Mouse (Mus musculus) C2C12 (cell line): Measurements from ENCODE around the gene Sstr3. TPM values are rescaled to one million over a fixed set of nuclear protein-coding genes. Genes with fewer than 3 reads are reported as not detected.

Source experiments
- H3K27me3 ChIP-seq: one replicate; pipeline ENCODE4 v1.6.1; 2011; ENCODE audit not compliant: control insufficient read depth, insufficient read depth, insufficient read length
- H3K36me3 ChIP-seq: one replicate; pipeline ENCODE4 v1.6.1; 2011; ENCODE audit not compliant: control insufficient read depth, insufficient read depth
- H3K4me3 ChIP-seq: one replicate; pipeline ENCODE4 v1.5.1; 2011; ENCODE audit warnings: mild to moderate bottlenecking, control low read depth; ENCODE audit not compliant: poor library complexity, insufficient read depth, severe bottlenecking
- H3K79me2 ChIP-seq: one replicate; pipeline ENCODE4 v1.6.1; 2011; ENCODE audit not compliant: control insufficient read depth, insufficient read depth
- H3K79me3 ChIP-seq: one replicate; pipeline ENCODE4 v1.6.1; 2011; ENCODE audit warnings: low read depth, control low read depth
- H3ac ChIP-seq: one replicate; pipeline ENCODE3; 2011; ENCODE audit warnings: low read depth; ENCODE audit not compliant: control insufficient read depth, insufficient read length
- CEBPB ChIP-seq: IDR thresholded peaks from one replicate; pipeline ENCODE4 v1.6.1; 2011; ENCODE audit warnings: low read depth, mild to moderate bottlenecking, control low read depth, moderate library complexity
- CTCF ChIP-seq: IDR thresholded peaks from one replicate; pipeline ENCODE4 v1.5.1; 2011; ENCODE audit not compliant: control insufficient read depth, insufficient read depth, insufficient read length
- FOSL1 ChIP-seq: IDR thresholded peaks from one replicate; pipeline ENCODE4 v1.8.0; 2011; ENCODE audit warnings: mild to moderate bottlenecking, low read length; ENCODE audit not compliant: poor library complexity, insufficient read depth, severe bottlenecking
- MAX ChIP-seq: IDR thresholded peaks from one replicate; pipeline ENCODE4 v1.6.1; 2011; ENCODE audit warnings: mild to moderate bottlenecking, control low read depth
- MYOD1 ChIP-seq: IDR thresholded peaks from one replicate; pipeline ENCODE4 v1.6.1; 2011; ENCODE audit warnings: low read depth; ENCODE audit not compliant: control insufficient read depth, insufficient read length
- MYOG ChIP-seq: IDR thresholded peaks from one replicate; pipeline ENCODE4 v1.6.1; 2011; ENCODE audit not compliant: control insufficient read depth, insufficient read length; ENCODE audit errors: extremely low read depth
- USF1 ChIP-seq: IDR thresholded peaks from one replicate; pipeline ENCODE4 v1.6.1; 2011; ENCODE audit warnings: low read depth, mild to moderate bottlenecking, control low read depth, moderate library complexity
- polyA plus RNA-seq: library from polyadenylated mRNA; unstranded; fragments of >200 nt; fragmentation: generic; extraction: Trizol; gene quantifications from one replicate; pipeline ENCODE4 v1.2.1, GENCODE M21; 2012; ENCODE audit warnings: missing spikeins

Gene Sstr3
- polyA plus RNA-seq, 1 experiment, result not detected

DNA sequence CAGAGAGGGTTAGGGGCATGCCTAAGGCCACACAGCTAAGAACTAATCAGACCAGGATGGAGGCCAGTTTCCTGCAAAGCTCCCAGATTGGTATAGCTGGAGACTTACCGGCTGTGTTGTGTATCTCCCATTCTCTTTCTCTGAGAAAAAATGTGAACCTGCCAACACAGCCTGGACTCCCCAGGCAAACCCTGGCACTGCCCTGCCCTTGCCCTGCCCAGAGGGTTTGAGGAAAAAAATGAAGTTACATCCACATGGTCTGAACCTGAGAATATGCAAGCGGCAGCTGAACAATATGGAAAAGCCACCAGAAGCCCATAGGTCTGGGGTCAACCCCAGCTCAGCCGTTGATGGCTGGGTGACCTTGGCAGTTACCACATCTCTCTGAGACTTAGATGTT, 55.2 kb downstream of the Sstr3 start:
- no peak for TF ChIP-seq MAX
- TF ChIP-seq FOSL1, result no peak
- no peak for TF ChIP-seq USF1
- TF ChIP-seq CEBPB, result no peak
- no peak for TF ChIP-seq CTCF
- no peak for TF ChIP-seq MYOG
- TF ChIP-seq MYOD1, result no peak
- H3K4me3 ChIP-seq, result no peak overlapping the region
- H3K27me3 ChIP-seq, result peaks cover 33% of the 10 kb centered on the region
- no peaks in the 10 kb centered on the region for H3K36me3 ChIP-seq
- H3K79me2 ChIP-seq, result no peaks in the 10 kb centered on the region
- no peak overlapping the region for H3ac ChIP-seq
- H3K79me3 ChIP-seq, result no peaks in the 10 kb centered on the region

DNA sequence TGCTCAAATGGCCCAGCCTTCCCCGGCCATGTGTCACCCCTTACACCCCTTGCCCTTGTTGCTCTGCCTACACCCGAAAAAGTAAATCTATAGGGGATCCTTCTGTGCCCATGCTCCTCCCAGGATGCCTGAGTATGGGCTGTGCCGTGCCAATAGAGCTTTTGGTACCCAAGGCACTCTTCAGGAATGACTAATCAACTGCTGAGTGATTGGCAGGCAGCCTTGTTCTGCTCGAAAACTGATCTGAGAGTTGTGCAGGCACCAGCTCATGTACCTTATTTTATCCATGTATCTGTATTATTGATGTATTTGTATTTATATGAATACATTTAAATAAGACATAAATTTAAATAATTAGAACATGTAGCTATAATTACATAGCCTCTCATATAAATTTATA, 57.4 kb downstream of the Sstr3 start:
- Histone ChIP-seq H3K79me2 (no peaks in the 10 kb centered on the region), H3ac (no peak overlapping the region), H3K79me3 (no peaks in the 10 kb centered on the region), H3K36me3 (no peaks in the 10 kb centered on the region), H3K27me3 (peaks cover 37% of the 10 kb centered on the region), H3K4me3 (no peak overlapping the region)
- TF ChIP-seq MYOD1 (no peak), MAX (no peak), USF1 (no peak), MYOG (no peak), CTCF (no peak), FOSL1 (no peak), CEBPB (no peak)

Other genes with a start within 250 kb of the Sstr3 start
- 0.08 TPM for gene Csf2rb2, start 239.0 kb downstream of the Sstr3 start, polyA plus RNA-seq
- gene Csf2rb, start 218.9 kb downstream of the Sstr3 start, polyA plus RNA-seq, result 0.23 TPM
- gene Tex33, start 148.8 kb downstream of the Sstr3 start, polyA plus RNA-seq, result not detected
- gene Tst, start 138.8 kb downstream of the Sstr3 start, polyA plus RNA-seq, result 21.4 TPM
- gene Mpst, start 138.3 kb downstream of the Sstr3 start, polyA plus RNA-seq, result 44.7 TPM
- 228 TPM for gene Kctd17, start 116.1 kb downstream of the Sstr3 start, polyA plus RNA-seq
- 0.06 TPM for gene Tmprss6, start 76.1 kb downstream of the Sstr3 start, polyA plus RNA-seq
- gene Il2rb, start 49.4 kb downstream of the Sstr3 start, polyA plus RNA-seq, result 0.01 TPM
- 17.5 TPM for gene C1qtnf6, start 13.3 kb downstream of the Sstr3 start, polyA plus RNA-seq
- gene Rac2, start 28.1 kb upstream of the Sstr3 start, polyA plus RNA-seq, result not detected
- gene Cyth4, start 52.4 kb upstream of the Sstr3 start, polyA plus RNA-seq, result 0.21 TPM
- not detected for gene Elfn2, start 174.1 kb upstream of the Sstr3 start, polyA plus RNA-seq
- gene Mfng, start 228.8 kb upstream of the Sstr3 start, polyA plus RNA-seq, result not detected